Mouse (Mus musculus) midbrain, postnatal 0 days (tissue): ENCODE results near the gene Ola1. TPM values are rescaled to one million over a fixed set of nuclear protein-coding genes. Genes with fewer than 3 reads are reported as not detected.

Experiments
- ATAC-seq: fragments of 200-750 bp; cut with Nextera tagmentation; 2 replicates; pipeline ENCODE4 v1.8.0; 2017; ENCODE audit warnings: moderate number of reproducible peaks, mild to moderate bottlenecking, moderate TSS enrichment, moderate library complexity; ENCODE audit not compliant: low FRiP score
- DNase-seq: peaks from one replicate; pipeline ENCODE4 v3.0.0-alpha.2; 2015; ENCODE audit warnings: low spot score
- H3K27ac ChIP-seq: fragments of 300-500 bp; sonication (generic); 2 replicates; pipeline ENCODE4 v1.5.1; 2014; ENCODE audit warnings: low read depth, mild to moderate bottlenecking, low read length, mixed read lengths
- H3K27me3 ChIP-seq: fragments of 300-500 bp; sonication (generic); 2 replicates; pipeline ENCODE4 v1.6.1; 2014; ENCODE audit warnings: low read length, control low read depth, mixed read lengths; ENCODE audit not compliant: insufficient read depth
- H3K36me3 ChIP-seq: fragments of 300-500 bp; sonication (generic); 2 replicates; pipeline ENCODE4 v1.6.1; 2014; ENCODE audit warnings: low read length, control low read depth, mixed read lengths; ENCODE audit not compliant: insufficient read depth
- H3K4me1 ChIP-seq: fragments of 300-500 bp; sonication (generic); 2 replicates; pipeline ENCODE4 v1.6.1; 2014; ENCODE audit warnings: mild to moderate bottlenecking, control low read depth, antibody characterized with exemption, low read length, mixed read lengths; ENCODE audit not compliant: insufficient read depth
- H3K4me2 ChIP-seq: fragments of 300-500 bp; sonication (generic); 2 replicates; pipeline ENCODE4 v1.6.1; 2014; ENCODE audit warnings: low read depth, mild to moderate bottlenecking, low read length, mixed read lengths; ENCODE audit not compliant: poor library complexity, severe bottlenecking
- H3K4me3 ChIP-seq: fragments of 300-500 bp; sonication (generic); 2 replicates; pipeline ENCODE4 v1.5.1; 2014; ENCODE audit warnings: low read depth, mild to moderate bottlenecking, low read length, moderate library complexity
- H3K9ac ChIP-seq: fragments of 300-500 bp; sonication (generic); replicated peaks from 2 replicates; pipeline ENCODE4 v1.6.1; 2014; ENCODE audit warnings: mild to moderate bottlenecking, low read length, moderate library complexity, mixed read lengths; ENCODE audit not compliant: poor library complexity, severe bottlenecking
- H3K9me3 ChIP-seq: fragments of 300-500 bp; sonication (generic); 2 replicates; pipeline ENCODE4 v1.6.1; 2016; ENCODE audit warnings: low read length, control low read depth
- CTCF ChIP-seq: IDR thresholded peaks from 2 replicates; pipeline ENCODE4 v1.5.1; 2016; ENCODE audit warnings: antibody characterized with exemption, mild to moderate bottlenecking
- WGBS: fragments of 180-500 bp; shearing (Covaris S2); extraction: QIAGEN DNeasy Blood & Tissue Kit; methylation state at CpG from one replicate; pipeline ENCODE4 v1.1.7; 2014; 5-methylcytosine and 5-hydroxymethylcytosine counted together
- polyA plus RNA-seq: library from polyadenylated mRNA; unstranded; fragments of >200 nt; fragmentation: Nextera tagmentation; extraction: Ambion mirVana; gene quantifications from 2 replicates; pipeline ENCODE4 v1.2.1, GENCODE M21; 2015
- total RNA-seq: library from RNA; depleted of rRNA; stranded (reverse); fragments of >200 nt; gene quantifications from 2 replicates; pipeline ENCODE4 v1.2.3, GENCODE M21; 2014

Ola1 gene
- total and polyA plus RNA-seq, 2 experiments from 2014 or later: 50.2 to 91.7 TPM

- WGBS: 41% methylated on average over 2 of the region's 2 CpGs
- no peak overlapping the region for H3K27ac ChIP-seq
- no peaks in the 10 kb centered on the region for H3K9me3 ChIP-seq
- no peak for TF ChIP-seq CTCF
- no peak for ATAC-seq
- H3K27me3 ChIP-seq: no peaks in the 10 kb centered on the region
- H3K4me2 ChIP-seq: no peak overlapping the region
- H3K36me3 ChIP-seq: no peaks in the 10 kb centered on the region
- DNase-seq: no peak
- H3K4me3 ChIP-seq: no peak overlapping the region
- no peak overlapping the region for H3K9ac ChIP-seq
- H3K4me1 ChIP-seq: 0 out of 2 replicates have a peak, but pooled peaks cover 3% of the 10 kb centered on the region
These were observed 75.0 kb downstream of the Ola1 start for GRCm38 (mm10) chr2:73143732-73144131.

- TF ChIP-seq CTCF: no peak
- peak; percentile 54 for DNase-seq
- no peak overlapping the region for H3K4me3 ChIP-seq
- H3K9me3 ChIP-seq: no peaks in the 10 kb centered on the region
- H3K4me1 ChIP-seq: 0 out of 2 replicates have a peak, but pooled peaks cover 3% of the 10 kb centered on the region
- H3K36me3 ChIP-seq: no peaks in the 10 kb centered on the region
- WGBS: 25% methylated on average over 7 of the region's 7 CpGs
- H3K9ac ChIP-seq: no peak overlapping the region
- no peak for ATAC-seq
- H3K27me3 ChIP-seq: no peaks in the 10 kb centered on the region
- H3K4me2 ChIP-seq: no peak overlapping the region
- no peak overlapping the region for H3K27ac ChIP-seq
These were observed 75.8 kb downstream of the Ola1 start for GRCm38 (mm10) chr2:73142832-73143470.

DNA sequence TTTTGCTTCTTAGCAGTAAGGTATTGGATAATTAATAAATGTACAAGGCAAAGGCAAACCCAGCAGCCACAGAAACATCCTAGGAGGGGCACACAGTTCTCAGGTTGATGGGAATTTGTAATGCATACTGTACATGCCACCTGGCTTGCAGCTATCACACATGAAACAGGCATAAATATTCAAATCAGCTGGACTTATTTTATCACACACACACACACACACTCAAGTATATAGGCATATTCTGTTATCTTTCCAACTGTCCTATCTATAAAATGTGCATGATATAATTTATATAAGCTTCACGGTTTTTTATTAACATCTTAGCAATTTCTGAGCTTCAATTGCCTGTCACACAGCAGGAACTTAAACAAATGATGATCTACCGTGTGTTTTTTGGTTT, 85.8 kb downstream of the Ola1 start:
- Histone ChIP-seq H3K9me3 (no peaks in the 10 kb centered on the region), H3K27me3 (no peaks in the 10 kb centered on the region), H3K27ac (no peak overlapping the region), H3K4me1 (no peaks in the 10 kb centered on the region), H3K9ac (no peak overlapping the region), H3K36me3 (no peaks in the 10 kb centered on the region), H3K4me2 (no peak overlapping the region), H3K4me3 (no peak overlapping the region)
- no peak for TF ChIP-seq CTCF
- ATAC-seq: no peak
- WGBS: 69% methylated on average over 2 of the region's 2 CpGs
- no peak for DNase-seq

- no peak overlapping the region for H3K4me3 ChIP-seq
- 80% methylated on average over 1 of the region's 1 CpGs for WGBS
- no peaks in the 10 kb centered on the region for H3K4me1 ChIP-seq
- DNase-seq (no peak), ATAC-seq (no peak)
- H3K4me2 ChIP-seq: no peak overlapping the region
- no peaks in the 10 kb centered on the region for H3K36me3 ChIP-seq
- no peak for TF ChIP-seq CTCF
- H3K27ac ChIP-seq: no peak overlapping the region
- H3K9me3 ChIP-seq: no peaks in the 10 kb centered on the region
- no peaks in the 10 kb centered on the region for H3K27me3 ChIP-seq
- no peak overlapping the region for H3K9ac ChIP-seq
These were observed 91.0 kb downstream of the Ola1 start for GRCm38 (mm10) chr2:73127686-73128085.

- no peaks in the 10 kb centered on the region for H3K27me3 ChIP-seq
- no peaks in the 10 kb centered on the region for H3K4me1 ChIP-seq
- no peak for TF ChIP-seq CTCF
- ATAC-seq (no peak), DNase-seq (no peak)
- H3K4me3 ChIP-seq: no peak overlapping the region
- 82% methylated on average over 2 of the region's 2 CpGs for WGBS
- H3K9ac ChIP-seq: no peak overlapping the region
- no peak overlapping the region for H3K4me2 ChIP-seq
- no peaks in the 10 kb centered on the region for H3K36me3 ChIP-seq
- no peak overlapping the region for H3K27ac ChIP-seq
- no peaks in the 10 kb centered on the region for H3K9me3 ChIP-seq
These were observed 99.9 kb downstream of the Ola1 start for GRCm38 (mm10) chr2:73118781-73119180.

- 93% methylated on average over 5 of the region's 5 CpGs for WGBS
- TF ChIP-seq CTCF: no peak
- no peaks in the 10 kb centered on the region for H3K4me1 ChIP-seq
- no peak overlapping the region for H3K9ac ChIP-seq
- no peak overlapping the region for H3K27ac ChIP-seq
- no peak for ATAC-seq
- H3K36me3 ChIP-seq: no peaks in the 10 kb centered on the region
- H3K9me3 ChIP-seq: no peaks in the 10 kb centered on the region
- H3K27me3 ChIP-seq: no peaks in the 10 kb centered on the region
- no peak overlapping the region for H3K4me2 ChIP-seq
- H3K4me3 ChIP-seq: no peak overlapping the region
- DNase-seq: no peak
These were observed 111.6 kb downstream of the Ola1 start for GRCm38 (mm10) chr2:73107089-73107488.
